Mouse (Mus musculus) embryonic fibroblast, embryonic 13.5 days (primary cell): ENCODE measurements around the gene Krtap14.

Source experiments
- CTCF ChIP-seq: IDR thresholded peaks from 2 replicates; pipeline ENCODE4 v1.5.1; 2011; ENCODE audit warnings: mild to moderate bottlenecking, control low read depth, low read length, moderate library complexity, borderline replicate concordance; ENCODE audit not compliant: insufficient read depth
- POLR2A ChIP-seq: IDR thresholded peaks from 2 replicates; pipeline ENCODE4 v1.6.1; 2011; ENCODE audit warnings: low read depth, mild to moderate bottlenecking, control low read depth, low read length, moderate library complexity

DNA sequence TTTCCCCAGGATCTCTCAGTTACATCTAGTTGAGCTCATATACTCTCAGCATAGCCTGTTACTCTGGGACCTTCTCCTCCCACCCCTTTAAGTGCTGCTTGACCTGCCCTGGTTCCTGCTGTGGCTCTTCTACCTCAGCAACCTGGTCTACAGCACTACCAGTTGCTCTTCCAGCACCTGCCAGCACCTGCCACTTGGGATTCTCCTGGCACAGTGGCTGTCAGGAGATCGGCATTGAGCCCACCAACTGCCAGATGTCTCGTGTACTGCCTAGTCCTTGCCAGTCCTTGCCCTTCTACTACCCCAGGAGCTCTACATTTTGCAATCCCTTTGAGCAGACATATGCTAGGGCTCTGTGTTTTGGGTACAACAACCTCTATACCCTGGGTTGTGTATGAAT lies 39.2 kb downstream of the Krtap14 start:
- TF ChIP-seq POLR2A = no peak
- no peak for TF ChIP-seq CTCF
